Mouse (Mus musculus): ENCODE measurements around the gene Ripk1. TPM values are rescaled to one million over a fixed set of nuclear protein-coding genes. Genes with fewer than 3 reads are reported as not detected.

Ripk1 gene
- total and polyA plus RNA-seq, 3 experiments: 11.4 to 11.8 TPM; not detected in 1

GRCm38 (mm10) chr13:34002058-34003006 is at the start of gene Ripk1, which contains the start of gene Serpinb6a (continued):
- TF ChIP-seq TAL1 (IDR thresholded peaks at IDR 0.05; ENCODE audit: low read length) (no peak), CHD1 (IDR thresholded peaks at IDR 0.05; ENCODE audit: low read depth, low read length) (0 out of 2 replicates have a peak, but pooled peaks have one; percentile 78), MAFK (IDR thresholded peaks at IDR 0.05; ENCODE audit: borderline replicate concordance, low read depth, low read length) (no peak), SMC3 (IDR thresholded peaks at IDR 0.05; ENCODE audit: low read depth, low read length) (no peak; the same call in 1 of the 2 replicates), NELFE (IDR thresholded peaks at IDR 0.05; ENCODE audit: low read depth, low read length) (peak; percentile 72), GATA1 (IDR thresholded peaks at IDR 0.05; ENCODE audit: low read depth, low read length) (no peak)

GRCm38 (mm10) chr13:33952947-33953346 is 49.2 kb upstream of the Ripk1 start:
- Histone ChIP-seq H3K27ac (ENCODE audit: control insufficient read depth, low read depth, low read length) (no peak overlapping the region), H3K27me3 (ENCODE audit: control insufficient read depth in 1 of 2, insufficient read depth in 2 of 2, low read length in 2 of 2) (no peaks in the 10 kb centered on the region; a peak in 1 of 4 replicates), H3K4me1 (ENCODE audit: control insufficient read depth in 1 of 2, insufficient read depth in 2 of 2, low read length in 2 of 2) (no peaks in the 10 kb centered on the region; a peak in 1 of 4 replicates), H3K36me3 (ENCODE audit: control insufficient read depth in 1 of 2, insufficient read depth in 2 of 2, low read length in 2 of 2) (no peaks in the 10 kb centered on the region), H3K79me2 (ENCODE audit: control insufficient read depth, insufficient read depth, low read length, poor library complexity) (no peaks in the 10 kb centered on the region), H3K9ac (ENCODE audit: control insufficient read depth, low read depth, low read length, poor library complexity, severe bottlenecking) (no peak overlapping the region), H3K4me3 (ENCODE audit: control insufficient read depth in 1 of 2, insufficient read depth in 1 of 2, low read depth in 2 of 2, low read length in 2 of 2) (no peak overlapping the region), H3K9me3 (replicated peaks; ENCODE audit: insufficient read depth, low read length) (no peaks in the 10 kb centered on the region)
- no peak for DNase-seq (ENCODE audit: low read depth, low spot score)
- no peak for TF ChIP-seq MYB (IDR thresholded peaks at IDR 0.05; ENCODE audit: low read depth, low read length)
- no peak for TF ChIP-seq CHD2 (IDR thresholded peaks at IDR 0.05; ENCODE audit: low read length)
- TF ChIP-seq POLR2AphosphoS5 (IDR thresholded peaks at IDR 0.05; ENCODE audit: borderline replicate concordance, low read depth, low read length): no peak
- no peak for TF ChIP-seq ELF1 (IDR thresholded peaks at IDR 0.05; ENCODE audit: low read depth, low read length)
- no peak for TF ChIP-seq GATA1 (IDR thresholded peaks at IDR 0.05; ENCODE audit: low read depth, low read length)
- TF ChIP-seq MAFK (IDR thresholded peaks at IDR 0.05; ENCODE audit: borderline replicate concordance, low read depth, low read length): no peak
- TF ChIP-seq MXI1 (IDR thresholded peaks at IDR 0.05; ENCODE audit: low read depth, low read length): no peak
- TF ChIP-seq TAL1 (IDR thresholded peaks at IDR 0.05; ENCODE audit: low read length): no peak

GRCm38 (mm10) chr13:33956571-33957421 is 45.4 kb upstream of the Ripk1 start:
- no peaks in the 10 kb centered on the region for H3K27me3 ChIP-seq (ENCODE audit: control insufficient read depth in 1 of 2, insufficient read depth in 2 of 2, low read length in 2 of 2)
- no peaks in the 10 kb centered on the region for H3K9me3 ChIP-seq (replicated peaks; ENCODE audit: insufficient read depth, low read length)
- H3K4me1 ChIP-seq (ENCODE audit: control insufficient read depth in 1 of 2, insufficient read depth in 2 of 2, low read length in 2 of 2): no peaks in the 10 kb centered on the region; a peak in 1 of 4 replicates
- no peak overlapping the region for H3K27ac ChIP-seq (ENCODE audit: control insufficient read depth, low read depth, low read length)
- H3K9ac ChIP-seq (ENCODE audit: control insufficient read depth, low read depth, low read length, poor library complexity, severe bottlenecking): no peak overlapping the region
- TF ChIP-seq MXI1 (IDR thresholded peaks at IDR 0.05; ENCODE audit: low read depth, low read length): no peak
- no peak for TF ChIP-seq EP300 (IDR thresholded peaks at IDR 0.05; ENCODE audit: low read depth in 1 of 2, low read length in 2 of 2)
- peak; percentile 34 to 91 (median 82); a peak in 4 of 6 replicates for TF ChIP-seq CTCF (IDR thresholded peaks at IDR 0.05 in 2 of 3, conservative IDR thresholded peaks at IDR 0.05 in 1 of 3; ENCODE audit: control insufficient read depth in 1 of 3, insufficient read depth in 1 of 3, low read depth in 2 of 3, low read length in 3 of 3, poor library complexity in 1 of 3, severe bottlenecking in 1 of 3)
- peak; percentile 90 for TF ChIP-seq RAD21 (IDR thresholded peaks at IDR 0.05; ENCODE audit: low read depth, low read length)
- TF ChIP-seq ZC3H11A (IDR thresholded peaks at IDR 0.05; ENCODE audit: low read depth, low read length): peak; percentile 72
- peak; percentile 84 for TF ChIP-seq SMC3 (IDR thresholded peaks at IDR 0.05; ENCODE audit: low read depth, low read length)
- no peaks in the 10 kb centered on the region for H3K79me2 ChIP-seq (ENCODE audit: control insufficient read depth, insufficient read depth, low read length, poor library complexity)
- no peak overlapping the region for H3K4me3 ChIP-seq (ENCODE audit: control insufficient read depth in 1 of 2, insufficient read depth in 1 of 2, low read depth in 2 of 2, low read length in 2 of 2)
- peak; percentile 65 for DNase-seq (ENCODE audit: low read depth, low spot score)
- H3K36me3 ChIP-seq (ENCODE audit: control insufficient read depth in 1 of 2, insufficient read depth in 2 of 2, low read length in 2 of 2): no peaks in the 10 kb centered on the region

Data from MEL (cell line).